Mouse (Mus musculus) kidney, adult 8-10 months (tissue): ENCODE results near the gene 4933411K16Rik.

ENCODE experiments used
- DNase-seq, 2 experiments: peaks; one replicate each; pipeline ENCODE4 v3.0.0; 2022

Gene 4933411K16Rik

GRCm38 (mm10) chr19:42036357-42036756 lies 15.7 kb upstream of the 4933411K16Rik start:
- DNase-seq = no peak

DNA sequence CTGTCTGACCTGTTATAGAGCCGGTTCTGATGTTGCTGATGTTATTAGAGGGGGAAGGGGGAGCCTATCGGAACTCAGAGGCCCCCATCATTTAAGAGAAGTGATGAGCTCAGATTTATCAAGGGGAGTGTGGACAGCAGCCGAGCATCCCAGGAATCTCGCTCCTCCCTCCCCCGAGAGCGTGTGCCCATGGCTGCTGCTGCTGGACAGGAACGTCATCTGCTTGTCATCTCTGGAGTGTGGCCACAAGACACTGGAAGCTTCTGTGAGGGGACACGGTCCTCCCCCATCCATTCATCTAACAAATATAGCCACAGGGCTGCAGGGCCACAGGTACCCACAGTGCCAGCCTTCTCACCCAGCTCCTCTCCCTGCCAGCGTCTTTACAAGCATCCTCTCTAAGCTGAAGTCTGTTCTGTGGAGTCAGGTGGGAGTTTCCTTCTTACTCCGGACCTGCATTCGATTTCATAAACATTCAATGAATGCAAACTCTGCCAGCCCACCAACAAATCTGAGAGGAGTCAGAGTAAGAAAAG lies 14.8 kb upstream of the 4933411K16Rik start:
- no peak for DNase-seq

DNA sequence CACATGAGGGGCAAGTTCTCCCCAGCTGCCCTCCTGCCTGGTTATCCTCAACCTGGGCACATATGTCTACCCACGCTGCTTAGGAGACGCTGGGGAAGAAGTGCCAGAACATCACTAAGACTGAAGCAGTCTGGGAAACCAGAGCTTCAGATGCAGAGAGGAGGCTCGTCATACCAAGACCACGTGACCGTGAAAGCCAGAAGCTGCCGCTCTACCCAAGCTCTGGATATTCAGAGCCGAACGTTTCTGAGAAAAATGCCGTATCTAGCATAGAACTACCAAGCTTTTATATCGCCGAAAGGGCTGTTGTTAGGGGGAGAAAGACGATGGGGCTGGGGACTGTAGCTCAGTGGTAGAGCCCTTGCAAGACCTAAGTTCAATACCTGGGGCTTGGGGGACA lies 13.7 kb upstream of the 4933411K16Rik start:
- DNase-seq = no peak

GRCm38 (mm10) chr19:42043988-42044387 lies 8.1 kb upstream of the 4933411K16Rik start:
- no peak for DNase-seq

GRCm38 (mm10) chr19:42045269-42046102 lies 6.6 kb upstream of the 4933411K16Rik start, which contains the start of gene Hoga1:
TSS of gene Hoga1 (plus strand) at chr19:42045610.
- peak; percentile 93 for DNase-seq

DNA sequence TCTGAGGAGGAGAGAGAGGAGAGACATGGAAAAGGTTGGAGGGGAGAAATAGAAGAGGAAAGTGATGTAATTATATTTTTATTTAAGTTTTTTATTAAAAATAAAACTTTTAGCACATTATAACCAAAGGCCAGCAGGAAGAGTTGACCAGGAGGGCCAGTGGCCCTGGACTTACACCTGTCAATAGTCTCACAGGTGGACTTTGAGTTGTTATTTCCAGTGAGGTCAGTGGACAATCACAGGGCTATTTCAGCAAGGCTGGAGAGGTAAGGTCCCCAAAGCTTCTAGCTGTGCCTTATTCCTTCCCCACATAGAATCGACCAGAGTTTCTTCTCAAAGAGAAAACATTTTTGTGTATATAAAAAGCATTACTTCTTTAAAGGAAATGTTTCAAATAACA lies 1.8 kb upstream of the 4933411K16Rik start:
- no peak for DNase-seq

DNA sequence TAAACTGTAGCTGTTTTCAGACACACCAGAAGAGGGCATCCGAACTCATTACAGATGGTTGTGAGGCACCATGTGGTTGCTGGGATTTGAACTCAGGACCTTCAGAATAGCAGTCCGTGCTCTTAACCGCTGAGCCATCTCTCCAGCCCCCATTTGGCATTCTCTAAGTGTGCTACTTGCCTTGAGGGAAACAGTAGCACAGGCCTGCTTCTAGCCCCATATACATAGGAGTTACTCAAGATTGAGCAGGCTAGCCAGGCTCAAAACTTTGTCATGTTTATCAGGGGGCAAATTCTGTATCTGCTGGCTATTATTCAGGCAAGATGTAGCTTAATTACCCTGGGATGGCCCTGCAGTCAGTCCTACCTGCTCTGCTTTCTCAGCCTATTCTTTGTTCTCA lies 697 bp upstream of the 4933411K16Rik start:
- no peak for DNase-seq

- DNase-seq = peak; percentile 86 to 93
Observed at GRCm38 (mm10) chr19:42054255-42054654, 2.2 kb downstream of the 4933411K16Rik start.

GRCm38 (mm10) chr19:42055881-42056280 lies 3.8 kb downstream of the 4933411K16Rik start:
- DNase-seq = no peak

DNA sequence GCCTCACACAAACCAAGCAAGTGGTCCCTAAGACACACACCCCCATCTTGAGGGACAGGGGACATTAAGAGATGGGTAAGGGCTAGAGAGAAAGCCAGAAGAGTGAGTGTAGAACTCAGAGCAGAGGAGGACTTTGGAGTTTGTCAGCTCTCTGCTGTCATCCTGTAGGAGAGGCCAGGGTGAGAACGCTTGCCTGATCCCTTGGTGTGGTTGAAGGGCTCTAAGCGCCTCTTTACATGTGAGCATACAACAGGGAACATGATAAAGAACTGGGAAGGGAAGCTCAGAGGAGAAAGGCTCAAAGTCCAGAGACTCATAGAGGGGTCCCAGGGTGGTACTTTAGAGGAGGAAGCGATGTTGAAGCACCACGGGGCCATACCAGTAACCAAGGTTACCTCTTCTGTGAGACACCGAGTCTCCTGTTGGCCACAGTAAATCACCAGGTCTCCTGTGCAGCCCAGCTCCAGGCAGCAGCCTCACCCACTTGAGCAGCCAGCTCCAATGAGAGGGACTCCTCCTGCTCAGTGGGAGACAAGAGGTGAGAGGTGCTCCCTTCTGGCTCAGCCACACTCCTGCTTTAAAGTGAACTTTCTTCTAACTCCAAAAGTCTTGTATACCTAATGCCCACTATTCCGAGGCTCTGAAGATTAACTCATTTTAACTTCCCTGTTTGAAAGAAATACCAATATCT lies 4.8 kb downstream of the 4933411K16Rik start:
- DNase-seq = no peak

DNA sequence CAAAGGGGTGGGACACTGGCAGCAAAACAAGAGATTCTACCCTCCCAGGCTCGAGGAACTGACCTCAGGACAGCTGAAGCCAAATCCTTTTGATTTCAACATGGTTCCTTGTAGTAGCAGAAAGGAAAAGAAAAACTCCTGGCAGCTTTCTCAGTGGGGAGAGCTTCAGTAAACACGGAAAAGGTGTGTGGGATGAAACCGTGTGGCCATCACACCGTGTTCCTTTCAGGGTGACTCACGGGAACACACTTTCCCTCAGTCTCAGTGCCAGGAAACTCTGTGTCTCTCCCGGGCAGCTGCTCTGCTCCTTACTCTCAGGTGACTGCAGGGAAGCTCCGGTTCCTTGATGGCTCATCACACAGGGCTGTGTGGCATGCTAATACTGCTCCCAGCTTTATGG lies 6.4 kb downstream of the 4933411K16Rik start:
- no peak for DNase-seq

GRCm38 (mm10) chr19:42061443-42061842 lies 9.4 kb downstream of the 4933411K16Rik start:
- peak; percentile 63 to 79 for DNase-seq

GRCm38 (mm10) chr19:42068441-42069240 lies 16.6 kb downstream of the 4933411K16Rik start:
- DNase-seq = no peak

DNA sequence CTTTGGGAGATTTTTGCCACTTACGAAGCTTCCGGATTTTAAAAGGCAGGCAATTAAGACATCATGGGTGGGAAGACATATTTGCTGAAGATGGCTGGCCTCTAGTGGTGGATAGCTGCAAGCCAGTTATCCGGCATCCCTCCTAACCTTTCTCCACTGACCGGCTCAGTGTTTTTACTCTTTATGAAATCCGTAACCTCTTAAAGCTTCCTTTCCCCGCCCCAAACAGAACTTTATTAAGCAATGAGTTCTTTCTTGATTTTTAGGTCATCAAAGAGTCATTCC lies 17.1 kb downstream of the 4933411K16Rik start:
- DNase-seq = peak in 1 of 2 experiments; percentile 55

GRCm38 (mm10) chr19:42071221-42071620 lies 19.2 kb downstream of the 4933411K16Rik start:
- no peak for DNase-seq

DNA sequence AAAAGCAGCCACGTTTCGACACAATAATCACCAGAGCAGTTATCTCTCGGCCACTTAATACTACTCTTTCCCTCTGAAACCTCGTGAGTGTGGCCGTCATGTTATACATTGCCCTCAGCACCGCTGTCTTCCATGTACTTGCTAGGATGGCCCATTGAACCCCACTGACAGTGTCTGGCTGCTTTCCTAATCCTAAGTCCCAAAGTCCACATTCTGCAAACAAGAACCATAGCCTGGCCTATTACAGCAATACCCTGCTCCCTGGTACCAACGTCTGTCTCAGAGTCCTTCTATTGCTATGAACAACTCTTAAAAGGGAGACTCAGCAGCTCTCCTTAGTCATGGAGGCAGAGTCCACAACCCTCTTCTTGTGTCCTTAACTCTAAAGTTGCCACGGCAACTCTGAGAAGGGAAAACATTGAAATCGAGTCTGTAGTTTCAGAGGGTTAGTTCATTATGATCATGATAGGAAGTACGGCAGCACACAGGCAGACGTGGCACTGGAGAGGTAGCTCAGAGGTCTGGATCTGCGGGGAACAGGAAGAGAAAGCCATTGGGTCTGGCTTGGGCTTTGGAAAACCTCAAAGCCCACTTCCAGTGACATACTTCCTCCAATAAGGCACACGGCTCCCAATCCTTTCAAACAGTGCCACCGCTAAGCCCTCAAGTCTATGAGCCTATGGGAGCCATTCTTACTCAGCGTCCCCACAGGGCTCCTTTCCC lies 20.0 kb downstream of the 4933411K16Rik start:
- peak; percentile 76 to 88 for DNase-seq

DNA sequence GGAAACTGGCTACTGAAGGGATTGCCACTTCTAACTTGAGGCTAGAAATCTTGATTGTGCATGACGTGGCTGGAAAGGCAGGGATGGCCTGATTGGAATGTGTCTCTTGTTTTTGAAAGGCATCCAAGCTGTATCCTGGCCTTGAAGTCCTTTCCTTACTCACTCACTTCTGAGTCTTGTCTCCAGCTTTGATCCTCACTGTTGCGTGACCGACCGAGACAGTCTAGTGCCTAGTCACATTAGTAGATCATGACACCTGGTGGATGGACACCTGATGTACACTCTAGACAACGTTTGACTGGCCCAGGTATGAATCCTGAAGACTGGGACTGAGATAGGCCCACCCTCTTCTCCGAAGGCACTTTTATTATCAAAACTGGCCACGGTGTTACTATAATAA lies 20.8 kb downstream of the 4933411K16Rik start:
- DNase-seq = peak; percentile 69 to 76

DNA sequence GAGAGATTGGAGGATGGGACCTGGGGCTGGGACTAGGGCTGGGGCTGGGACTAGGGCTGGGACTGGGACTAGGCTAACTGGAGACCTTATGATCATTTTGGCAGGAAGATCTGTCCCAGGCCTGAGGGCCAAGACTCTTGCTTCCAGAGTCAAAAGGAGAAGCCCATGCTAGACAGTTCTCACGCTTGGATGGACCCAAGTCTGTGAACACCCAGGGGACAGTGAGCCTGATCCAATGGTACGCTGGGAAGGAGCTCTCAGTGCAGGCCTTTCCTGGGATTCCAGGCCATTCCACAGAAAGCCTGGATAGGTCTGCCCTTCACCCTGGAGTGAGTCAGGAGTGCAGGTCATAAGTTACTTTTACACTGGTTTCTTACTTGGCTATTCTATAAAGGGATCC lies 23.0 kb downstream of the 4933411K16Rik start:
- DNase-seq = no peak

- DNase-seq = no peak
Observed at GRCm38 (mm10) chr19:42075992-42076391, 23.9 kb downstream of the 4933411K16Rik start.

- no peak for DNase-seq
Observed at GRCm38 (mm10) chr19:42078566-42078965, 26.5 kb downstream of the 4933411K16Rik start.

- no peak for DNase-seq
Observed at GRCm38 (mm10) chr19:42079006-42079405, 27.0 kb downstream of the 4933411K16Rik start.

- DNase-seq = peak in 1 of 2 experiments; percentile 56
Observed at GRCm38 (mm10) chr19:42079950-42080349, 27.9 kb downstream of the 4933411K16Rik start.
